Mouse (Mus musculus) cerebellum, adult (tissue): ENCODE data around the gene Ipo9.

Experiments
- ATAC-seq: cut with Nextera tagmentation; 2 replicates; pipeline ENCODE4 v1.9.2; 2017; ENCODE audit warnings: mild to moderate bottlenecking, moderate library complexity, mixed read lengths; ENCODE audit not compliant: insufficient number of reproducible peaks, low FRiP score, low TSS enrichment

Gene Ipo9

GRCm38 (mm10) chr1:135374175-135374867 is 56.0 kb downstream of the Ipo9 start:
- no peak for ATAC-seq

GRCm38 (mm10) chr1:135373171-135373677 is 57.1 kb downstream of the Ipo9 start:
- ATAC-seq = no peak

- no peak for ATAC-seq
These were observed 60.9 kb downstream of the Ipo9 start for GRCm38 (mm10) chr1:135369415-135369814.

- peak; percentile 11; the same call in 1 of the 2 replicates for ATAC-seq
These were observed 61.3 kb downstream of the Ipo9 start for GRCm38 (mm10) chr1:135368982-135369381.

- ATAC-seq = peak; percentile 67
These were observed 62.1 kb downstream of the Ipo9 start for GRCm38 (mm10) chr1:135368245-135368644.

GRCm38 (mm10) chr1:135367595-135367994 is 62.7 kb downstream of the Ipo9 start:
- ATAC-seq = no peak

- ATAC-seq = no peak
These were observed 63.3 kb downstream of the Ipo9 start for GRCm38 (mm10) chr1:135367005-135367404.

- ATAC-seq = no peak
These were observed 63.9 kb downstream of the Ipo9 start for GRCm38 (mm10) chr1:135366380-135366779.

- ATAC-seq = no peak
These were observed 66.9 kb downstream of the Ipo9 start for GRCm38 (mm10) chr1:135363446-135363845.

GRCm38 (mm10) chr1:135362115-135362514 is 68.2 kb downstream of the Ipo9 start:
- no peak for ATAC-seq

- no peak for ATAC-seq
These were observed 68.8 kb downstream of the Ipo9 start for GRCm38 (mm10) chr1:135361491-135361890.

- ATAC-seq = no peak
These were observed 71.2 kb downstream of the Ipo9 start for GRCm38 (mm10) chr1:135359071-135359470.

- ATAC-seq = no peak
These were observed 78.3 kb downstream of the Ipo9 start for GRCm38 (mm10) chr1:135351953-135352352.

- no peak for ATAC-seq
These were observed 82.7 kb downstream of the Ipo9 start for GRCm38 (mm10) chr1:135347498-135348169.

- no peak for ATAC-seq
These were observed 83.4 kb downstream of the Ipo9 start for GRCm38 (mm10) chr1:135346891-135347290.

GRCm38 (mm10) chr1:135344026-135344425 is 86.3 kb downstream of the Ipo9 start:
- ATAC-seq = no peak

- no peak for ATAC-seq
These were observed 88.4 kb downstream of the Ipo9 start for GRCm38 (mm10) chr1:135341947-135342346.
